Mouse (Mus musculus) liver, postnatal 0 days (tissue): ENCODE results near the gene Hsdl1.

Experiments
- CTCF ChIP-seq: sonication (generic); IDR thresholded peaks from 2 replicates; pipeline ENCODE4 v1.5.1; 2016; ENCODE audit warnings: antibody characterized with exemption, low read depth
- EP300 ChIP-seq: IDR thresholded peaks from 2 replicates; pipeline ENCODE4 v1.6.1; 2016; ENCODE audit warnings: antibody characterized with exemption, low read depth, mild to moderate bottlenecking

GRCm38 (mm10) chr8:119528762-119529161 lies 46.2 kb downstream of the Hsdl1 start:
- TF ChIP-seq CTCF (no peak), EP300 (no peak)
